Mouse (Mus musculus): ENCODE data around the gene Dgat2. TPM values are rescaled to one million over a fixed set of nuclear protein-coding genes. Genes with fewer than 3 reads are reported as not detected.

Gene Dgat2
- total RNA-seq (2021): 100 to 1,000 TPM; 343 to 377 TPM
- long read RNA-seq, experiment 1, transcript Dgat2-201 (8 exons, 2,262 nt): major isoform, 549 of 787 reads
- long read RNA-seq, experiment 1, partial matches to known transcripts: 167 of 787 reads
- long read RNA-seq, experiment 1, other reads (novel, unspliced or antisense): 71 of 787 reads
- long read RNA-seq, experiment 2, transcript Dgat2-201 (8 exons, 2,262 nt): major isoform, 258 of 387 reads
- long read RNA-seq, experiment 2, partial matches to known transcripts: 84 of 387 reads
- long read RNA-seq, experiment 2, other reads (novel, unspliced or antisense): 45 of 387 reads

- peak; percentile 92 to 95 for DNase-seq
Observed at GRCm38 (mm10) chr7:99182432-99183172, at the start of gene Dgat2. Dgat2 (minus strand) TSS chr7:99182719.

- no peak for DNase-seq
Observed at GRCm38 (mm10) chr7:99230061-99230747, 47.7 kb upstream of the Dgat2 start.

DNA sequence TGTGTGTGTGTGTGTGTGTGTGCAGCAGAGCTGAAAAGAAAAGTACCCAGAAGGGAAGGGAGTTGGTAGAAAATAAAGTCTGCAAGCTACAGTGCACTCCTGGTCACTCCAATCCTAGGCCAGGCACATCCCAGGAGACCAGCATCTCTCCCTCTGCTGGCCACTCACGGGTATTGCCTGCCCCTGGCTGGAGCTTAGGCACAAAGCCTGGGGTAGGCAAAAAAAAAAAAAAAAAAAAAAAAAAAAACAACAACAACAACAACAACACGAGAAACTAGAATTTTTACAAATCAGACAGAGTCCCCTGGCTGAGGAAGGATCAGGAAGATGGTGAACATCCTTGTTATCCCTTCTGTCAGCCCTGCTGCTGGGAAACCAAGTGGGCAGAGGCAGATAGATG, 46.9 kb upstream of the Dgat2 start:
- DNase-seq: peak; percentile 47 to 51

DNA sequence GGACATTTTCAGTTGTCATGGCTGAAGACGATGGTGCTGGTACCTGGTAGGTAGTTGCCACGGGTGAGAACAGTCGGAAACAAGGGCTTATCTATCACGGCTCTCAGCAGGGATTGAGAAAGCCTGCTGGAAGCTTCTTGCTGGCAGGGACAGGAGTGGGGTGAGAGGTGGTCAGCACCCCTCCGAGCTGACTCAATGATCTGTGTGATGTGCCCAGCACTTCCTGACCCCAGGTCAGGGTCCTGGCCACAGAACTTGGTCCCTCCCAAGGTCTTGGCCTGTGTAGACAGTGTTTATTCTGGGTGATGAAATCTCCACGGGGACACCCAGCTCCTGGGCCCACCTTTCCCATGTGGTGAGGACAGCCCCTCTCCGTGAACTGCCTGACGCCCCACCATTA, 46.3 kb upstream of the Dgat2 start:
- DNase-seq: no peak

DNA sequence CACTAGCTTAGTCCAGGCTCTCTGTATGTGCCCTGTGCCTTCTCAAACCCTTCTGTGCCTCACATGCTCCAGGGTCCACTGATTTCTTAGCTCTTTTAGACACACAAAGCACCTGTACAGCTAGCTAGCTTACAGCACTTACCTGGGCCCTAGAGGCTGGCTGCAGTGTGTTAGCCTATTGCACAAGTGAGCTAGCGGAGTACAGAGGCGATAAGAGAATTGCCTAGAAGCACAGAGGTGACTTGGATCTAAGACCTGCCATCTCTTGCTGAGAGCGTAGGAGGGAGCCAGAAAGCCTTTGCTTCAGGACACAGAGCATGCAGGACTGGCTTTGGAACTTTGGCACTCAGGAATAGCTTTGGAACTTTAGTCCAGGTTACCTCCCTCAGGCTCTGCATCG, 44.7 kb upstream of the Dgat2 start:
- DNase-seq: no peak

- DNase-seq: no peak
Observed at GRCm38 (mm10) chr7:99226662-99227061, 44.1 kb upstream of the Dgat2 start.

DNA sequence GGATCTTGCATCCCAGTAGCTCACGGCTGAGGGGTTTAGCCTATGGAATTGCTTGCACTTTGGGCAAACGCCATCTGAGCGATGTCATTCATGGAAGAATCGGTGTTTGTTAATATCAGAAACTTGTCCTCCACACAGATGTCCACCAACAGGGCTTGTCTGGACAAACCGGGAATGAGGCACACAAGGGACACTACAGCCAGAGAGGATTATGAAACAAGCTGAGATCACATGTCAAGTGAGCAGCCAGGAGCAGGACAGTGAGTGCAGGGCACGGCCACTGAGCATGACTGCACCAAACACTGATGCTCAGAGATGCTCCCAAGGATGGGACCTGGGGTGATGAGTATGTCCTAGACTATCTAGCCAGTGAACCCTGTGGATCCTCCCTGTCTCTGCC, 42.9 kb upstream of the Dgat2 start:
- peak; percentile 58 to 71 for DNase-seq

GRCm38 (mm10) chr7:99224648-99225190, 42.2 kb upstream of the Dgat2 start:
- no peak for DNase-seq

- no peak for DNase-seq
Observed at GRCm38 (mm10) chr7:99224225-99224624, 41.7 kb upstream of the Dgat2 start.

GRCm38 (mm10) chr7:99217338-99218074, 35.0 kb upstream of the Dgat2 start:
- DNase-seq: peak; percentile 75 to 85

GRCm38 (mm10) chr7:99215347-99215855, 32.9 kb upstream of the Dgat2 start:
- DNase-seq: peak; percentile 47 to 65

DNA sequence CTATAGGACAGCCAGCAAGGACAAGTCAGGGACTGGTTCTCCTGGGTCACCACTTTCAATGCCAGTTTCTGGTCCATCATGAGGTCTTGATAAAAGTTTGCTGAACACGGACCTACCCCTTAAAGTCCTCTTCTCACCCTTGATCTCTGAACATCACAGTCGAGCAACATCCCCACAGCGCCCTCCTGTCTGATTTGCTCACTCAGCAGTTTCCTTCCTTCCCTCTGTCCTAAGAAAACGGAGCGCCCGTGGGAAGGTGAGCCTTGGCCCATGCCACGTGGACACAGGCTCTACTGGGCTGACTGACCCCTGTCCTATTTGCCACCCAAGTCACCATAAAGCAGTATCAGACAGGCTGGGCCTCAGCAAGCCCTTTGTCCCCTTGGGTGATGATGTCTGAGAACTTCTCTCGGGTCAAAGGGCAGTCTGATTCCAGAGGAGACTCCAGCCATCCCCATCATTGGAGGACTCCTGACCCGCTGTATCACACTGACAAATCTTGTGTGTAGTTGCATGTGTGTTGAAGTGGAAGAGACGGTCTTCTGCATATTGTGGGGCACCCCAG, 32.2 kb upstream of the Dgat2 start:
- no peak for DNase-seq

- no peak for DNase-seq
Observed at GRCm38 (mm10) chr7:99213686-99214085, 31.2 kb upstream of the Dgat2 start.

GRCm38 (mm10) chr7:99213056-99213455, 30.5 kb upstream of the Dgat2 start:
- DNase-seq: no peak

GRCm38 (mm10) chr7:99208704-99209103, 26.2 kb upstream of the Dgat2 start:
- DNase-seq: no peak

GRCm38 (mm10) chr7:99206364-99206763, 23.8 kb upstream of the Dgat2 start:
- no peak for DNase-seq

GRCm38 (mm10) chr7:99202163-99202562, 19.6 kb upstream of the Dgat2 start:
- peak; percentile 63 to 76 for DNase-seq

DNA sequence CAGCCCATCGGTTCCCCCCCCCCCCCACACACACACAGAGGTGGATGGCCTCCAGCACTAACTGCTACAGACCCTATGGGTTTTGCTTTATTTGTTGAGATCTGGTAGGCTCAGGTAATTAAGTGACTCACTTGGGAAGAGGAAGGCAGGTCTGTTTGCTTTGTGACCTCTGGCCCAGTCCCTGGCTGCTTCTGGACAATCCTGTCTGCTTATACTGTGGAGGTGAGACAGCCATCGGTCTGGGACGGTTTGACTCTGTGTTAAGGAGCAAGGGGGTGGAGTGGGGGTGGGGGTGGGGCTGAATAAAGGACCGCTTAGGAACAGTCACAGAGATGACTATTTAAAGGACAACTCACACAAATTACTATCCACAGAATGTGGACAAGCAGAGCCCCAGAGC, 17.8 kb upstream of the Dgat2 start:
- DNase-seq: peak in 1 of 2 experiments; percentile 45

GRCm38 (mm10) chr7:99199451-99200175, 17.1 kb upstream of the Dgat2 start:
- no peak for DNase-seq

GRCm38 (mm10) chr7:99198811-99199210, 16.3 kb upstream of the Dgat2 start:
- no peak for DNase-seq

DNA sequence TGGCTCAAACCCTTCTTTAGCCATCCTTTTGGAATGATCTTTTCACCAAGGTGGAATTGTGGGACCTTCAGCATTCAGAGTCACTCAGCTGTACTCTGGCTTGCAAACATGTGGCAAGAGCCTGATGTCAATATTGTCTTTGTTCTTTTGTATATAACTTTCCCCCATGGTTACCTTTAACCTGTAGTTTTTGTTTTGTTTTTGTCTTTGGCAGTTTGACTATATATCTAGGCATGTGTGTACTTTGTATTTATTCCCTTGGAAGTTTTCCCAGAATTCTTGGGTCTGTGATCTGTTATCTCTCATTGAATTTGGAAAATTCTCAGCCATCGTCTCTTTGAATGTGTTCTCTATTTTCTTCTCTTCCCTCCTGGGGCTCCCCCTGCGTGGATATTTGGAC, 12.0 kb upstream of the Dgat2 start:
- DNase-seq: no peak
